Mouse (Mus musculus) small intestine, adult 2 months (tissue): ENCODE results near the gene Rpgrip1l.
A peak's percentile ranks its signal among the peaks of the same experiment; 100 is the strongest.

Experiments
- CTCF ChIP-seq: fragments of 200-500 bp; IDR thresholded peaks from 2 replicates; pipeline ENCODE4 v1.5.1; 2012; ENCODE audit warnings: low read depth, mild to moderate bottlenecking, control low read depth, inconsistent platforms, low read length, moderate library complexity, mixed read lengths; ENCODE audit not compliant: insufficient replicate concordance, insufficient read length; ENCODE audit errors: extremely low read depth
- POLR2A ChIP-seq: fragments of 200-500 bp; IDR thresholded peaks from 2 replicates; pipeline ENCODE4 v1.6.1; 2012; ENCODE audit warnings: low read depth, mild to moderate bottlenecking, control low read depth, inconsistent platforms, low read length, moderate library complexity

DNA sequence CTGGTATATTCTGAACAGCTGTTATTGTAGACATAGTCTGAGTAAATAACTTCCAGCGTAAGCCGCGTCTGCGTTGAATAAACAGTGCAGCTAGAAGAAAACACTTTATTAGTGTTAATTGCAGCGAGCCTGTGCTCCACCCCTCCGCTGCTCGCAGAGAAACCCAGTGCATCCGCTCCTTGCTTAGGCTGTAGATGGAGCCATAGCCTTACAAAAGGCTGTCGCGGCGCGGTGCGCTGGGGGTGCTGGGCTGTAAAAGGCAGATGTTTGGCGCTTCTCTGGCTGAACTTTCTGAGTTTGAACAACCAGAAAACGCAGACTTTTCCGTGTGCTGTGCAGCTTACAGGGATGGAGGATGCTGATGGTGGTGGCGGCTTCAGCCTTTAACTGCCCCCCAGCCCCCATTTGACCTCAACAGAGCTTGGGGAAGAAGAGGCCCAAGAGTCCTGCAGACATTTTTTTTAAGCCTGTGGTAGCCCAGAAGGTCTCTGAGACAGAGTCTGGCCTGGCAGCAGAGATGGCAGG, 122.2 kb downstream of the Rpgrip1l start:
- TF ChIP-seq POLR2A = no peak
- peak; percentile 59 for TF ChIP-seq CTCF
